8 mouse cellular contexts compared by ENCODE assay signal in genomic region chr2:26847706-26848105, GRCm38 (mm10). TPM values are rescaled to one million over a fixed set of nuclear protein-coding genes. Genes with fewer than 3 reads are reported as not detected.
A peak's percentile ranks its signal among the peaks of the same experiment; 100 is the strongest.
DNase-seq lines count a peak whose midpoint lies in the region; ATAC-seq and TF ChIP-seq lines count a peak whose summit lies in the region.
"Had no signal": no experiment of that assay in that cellular context is flagged by ENCODE, and none has a peak within 500 bp of the region (broad histone marks: within the 10 kb centered on the region; RNA-seq: fewer than 3 reads in every experiment).

No protein-coding gene starts in this region.

- H3K4me1 ChIP-seq in G1E (ENCODE audit: insufficient read depth, low read depth, low read length), result no peaks in the 10 kb centered on the region
- H3K4me1 ChIP-seq in forebrain, embryonic 15.5 days, result no peaks in the 10 kb centered on the region

- H3K4me2 ChIP-seq in forebrain, embryonic 15.5 days (replicated peaks), result no peak overlapping the region

- no peak for TF ChIP-seq CTCF in G1E (IDR thresholded peaks at IDR 0.05; ENCODE audit: low read depth, low read length)

- H3K9ac ChIP-seq in forebrain, embryonic 15.5 days (replicated peaks), result no peak overlapping the region

- WGBS in forebrain, embryonic 15.5 days, result 54% methylated on average over 2 of the region's 2 CpGs

- peaks cover under 1% of the 10 kb centered on the region; the same call in 1 of the 2 replicates for H3K9me3 ChIP-seq in G1E (replicated peaks)
- no peaks in the 10 kb centered on the region for H3K9me3 ChIP-seq in forebrain, embryonic 15.5 days

- no peak; the same call in 1 of the 2 replicates for ATAC-seq in G1E (ENCODE audit: extremely low read depth, insufficient number of reproducible peaks, low FRiP score, poor library complexity, severe bottlenecking)
- ATAC-seq in forebrain, embryonic 15.5 days (replicated peaks), result no peak

- H3K27me3 ChIP-seq in G1E (ENCODE audit: insufficient read depth, low read length), result peaks cover 7% of the 10 kb centered on the region; the same call in 1 of the 2 replicates
- H3K27me3 ChIP-seq in forebrain, embryonic 15.5 days, result no peaks in the 10 kb centered on the region

- H3K36me3 ChIP-seq in G1E (replicated peaks), result no peaks in the 10 kb centered on the region
- H3K36me3 ChIP-seq in forebrain, embryonic 15.5 days, result no peaks in the 10 kb centered on the region

- H3K27ac ChIP-seq in forebrain, embryonic 15.5 days (replicated peaks), result no peak overlapping the region

- peak; percentile 2 to 3 for DNase-seq in left cerebral cortex, adult 18-20 months (ENCODE audit: low spot score in 2 of 2)
- DNase-seq in left cerebral cortex, adult 8-10 months (ENCODE audit: low spot score in 2 of 2), result no peak
- DNase-seq in G1E (ENCODE audit: low spot score), result peak; percentile 37
- peak; percentile 13 to 50 for DNase-seq in adrenal gland, postnatal 36 days
- peak; percentile 47 for DNase-seq in heart, postnatal 4 days
- DNase-seq in lung, postnatal 36 days, result peak; percentile 59

- H3K4me3 ChIP-seq in G1E (ENCODE audit: low read depth, low read length), result no peak overlapping the region
- no peak overlapping the region for H3K4me3 ChIP-seq in forebrain, embryonic 15.5 days

RNA-seq across cellular contexts. Expression of gene Abo, which starts 17.1 kb away (rescaled TPM):
- total RNA-seq in left cerebral cortex, adult 18-20 months (2021), result not detected
- not detected for total RNA-seq in left cerebral cortex, adult 8-10 months (2022)
- total RNA-seq in G1E (2014; fragmentation: Nextera tagmentation) (not detected in 2 replicates), G1E (2017) (0.05 TPM in 1 of 2 replicates, not detected in the other)
- not detected in 2 replicates for polyA plus RNA-seq in G1E (2012)
- total RNA-seq in adrenal gland, postnatal 36 days (2021), result not detected
- not detected for total RNA-seq in heart, postnatal 4 days (2021)
- not detected in 2 replicates for polyA plus RNA-seq in forebrain, embryonic 15.5 days (2015; fragmentation: Nextera tagmentation; extraction: Ambion mirVana)
- polyA plus RNA-seq: heart, embryonic 14.5 days had no signal

RNA-seq across cellular contexts. Expression of gene Surf6, which starts 55.0 kb away (rescaled TPM):
- total RNA-seq in left cerebral cortex, adult 18-20 months (2021), result 10 to 100 TPM; 27.1 to 29.1 TPM
- 10 to 100 TPM; 20.4 to 26.5 (median 25.8) TPM for total RNA-seq in left cerebral cortex, adult 8-10 months (2022)
- 20.7 and 37.9 TPM in 2 replicates for total RNA-seq in G1E (2014; fragmentation: Nextera tagmentation)
- 33.9 and 34.8 TPM in 2 replicates for total RNA-seq in G1E (2017)
- 48.0 and 52.5 TPM in 2 replicates for polyA plus RNA-seq in G1E (2012)
- total RNA-seq in adrenal gland, postnatal 36 days (2021), result 10 to 100 TPM; 28.5 to 32.7 TPM
- total RNA-seq in heart, postnatal 4 days (2021), result 10 to 100 TPM; 14.7 to 15.7 TPM
- 27.7 and 29.7 TPM in 2 replicates for polyA plus RNA-seq in forebrain, embryonic 15.5 days (2015; fragmentation: Nextera tagmentation; extraction: Ambion mirVana)

Comparison
In these comparisons a context has a peak if more than half of its experiments do, and no peak if none do; other contexts are left out.
1. DNase-seq: peak in left cerebral cortex, adult 18-20 months (2 of 2), G1E (single experiment), adrenal gland, postnatal 36 days (2 of 2), heart, postnatal 4 days (single experiment) and lung, postnatal 36 days (single experiment); none in left cerebral cortex, adult 8-10 months (0 of 2).